Mouse (Mus musculus) limb, embryonic 11.5 days (tissue): Measurements from ENCODE around the gene 2010109A12Rik. TPM values are rescaled to one million over a fixed set of nuclear protein-coding genes. Genes with fewer than 3 reads are reported as not detected.

ENCODE experiments used
- ATAC-seq: fragments of 200-750 bp; cut with Nextera tagmentation; 2 replicates; pipeline ENCODE4 v1.8.0; 2017; ENCODE audit warnings: low read depth; ENCODE audit not compliant: insufficient number of reproducible peaks, low FRiP score, low TSS enrichment
- DNase-seq: peaks from one replicate; pipeline ENCODE4 v3.0.0-alpha.2; 2015; ENCODE audit warnings: low spot score
- H3K27ac ChIP-seq: fragments of 300-500 bp; sonication (generic); replicated peaks from 2 replicates; pipeline ENCODE4 v1.5.1; 2014; ENCODE audit warnings: low read depth, mild to moderate bottlenecking, low read length
- H3K27me3 ChIP-seq: fragments of 300-500 bp; sonication (generic); 2 replicates; pipeline ENCODE4 v1.6.1; 2014; ENCODE audit warnings: mild to moderate bottlenecking, low read length, mixed read lengths; ENCODE audit not compliant: control insufficient read depth, insufficient read depth
- H3K36me3 ChIP-seq: fragments of 300-500 bp; sonication (generic); 2 replicates; pipeline ENCODE4 v1.6.1; 2014; ENCODE audit warnings: mild to moderate bottlenecking, low read length, moderate library complexity, mixed read lengths; ENCODE audit not compliant: control insufficient read depth, insufficient read depth
- H3K4me1 ChIP-seq: fragments of 300-500 bp; sonication (generic); 2 replicates; pipeline ENCODE4 v1.6.1; 2014; ENCODE audit warnings: low read length, mixed read lengths; ENCODE audit not compliant: control insufficient read depth, insufficient read depth
- H3K4me2 ChIP-seq: fragments of 300-500 bp; sonication (generic); 2 replicates; pipeline ENCODE4 v1.6.1; 2014; ENCODE audit warnings: low read depth, mild to moderate bottlenecking, moderate library complexity; ENCODE audit not compliant: severe bottlenecking
- H3K4me3 ChIP-seq: fragments of 300-500 bp; sonication (generic); 2 replicates; pipeline ENCODE4 v1.5.1; 2014; ENCODE audit warnings: low read depth, low read length
- H3K9ac ChIP-seq: fragments of 300-500 bp; sonication (generic); 2 replicates; pipeline ENCODE4 v1.6.1; 2014; ENCODE audit warnings: mild to moderate bottlenecking, low read length
- H3K9me3 ChIP-seq: fragments of 300-500 bp; sonication (generic); 2 replicates; pipeline ENCODE4 v1.6.1; 2016; ENCODE audit warnings: low read length; ENCODE audit not compliant: control insufficient read depth
- WGBS: fragments of 180-500 bp; shearing (Covaris S2); extraction: QIAGEN DNeasy Blood & Tissue Kit; methylation state at CpG from one replicate; pipeline ENCODE4 v1.1.7; 2014; 5-methylcytosine and 5-hydroxymethylcytosine counted together
- polyA plus RNA-seq: library from polyadenylated mRNA; unstranded; fragments of >200 nt; fragmentation: Nextera tagmentation; extraction: Ambion mirVana; gene quantifications from 2 replicates; pipeline ENCODE4 v1.2.1, GENCODE M21; 2014

The 2010109A12Rik gene
- polyA plus RNA-seq, 1 experiment from 2014 or later, result 2.3 TPM

DNA sequence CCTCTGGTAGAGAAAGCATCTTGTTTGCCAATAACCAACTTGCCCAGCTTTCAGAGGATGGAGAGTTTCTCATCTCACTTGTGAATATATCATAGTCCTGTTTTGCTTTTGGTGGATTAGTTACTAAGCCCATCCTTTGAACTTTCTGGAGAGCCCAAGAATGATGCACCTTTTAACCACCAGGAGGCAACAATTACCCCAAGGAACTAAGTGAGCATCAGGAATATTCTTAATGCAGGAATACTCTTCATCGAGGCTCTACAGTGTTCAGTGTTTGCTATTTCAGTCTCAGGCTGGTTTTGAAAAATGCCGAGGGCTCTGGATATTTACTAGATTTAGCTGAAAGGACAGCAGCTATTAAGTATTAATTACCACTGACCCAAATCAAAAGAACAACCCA, 26.1 kb upstream of the 2010109A12Rik start:
- Histone ChIP-seq H3K9ac (no peak overlapping the region), H3K4me3 (no peak overlapping the region), H3K9me3 (no peaks in the 10 kb centered on the region), H3K36me3 (peaks cover 6% of the 10 kb centered on the region; the same call in 1 of the 2 replicates), H3K27ac (no peak overlapping the region), H3K4me1 (no peaks in the 10 kb centered on the region), H3K27me3 (no peaks in the 10 kb centered on the region), H3K4me2 (no peak overlapping the region)
- no peak for ATAC-seq
- WGBS, result 87% methylated on average over 2 of the region's 2 CpGs
- DNase-seq, result no peak

DNA sequence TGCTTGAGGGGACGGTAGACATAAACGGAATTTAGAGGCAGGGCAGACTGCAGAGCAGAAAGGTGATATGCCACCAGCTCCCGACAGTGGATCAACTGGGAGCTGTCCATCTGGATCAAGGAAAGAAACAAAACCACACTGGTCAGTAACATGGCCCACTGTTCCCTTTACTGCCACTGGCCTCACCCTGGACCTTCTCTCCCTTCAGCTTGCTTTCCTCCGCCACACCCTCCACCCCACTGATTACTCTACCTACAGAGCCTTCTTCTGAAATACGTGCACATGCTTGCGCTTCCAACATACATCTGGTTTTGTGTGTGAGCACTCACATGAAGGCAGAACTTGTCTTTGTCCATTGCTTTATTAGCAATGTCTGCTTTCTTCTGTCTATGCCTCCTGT, 23.0 kb upstream of the 2010109A12Rik start:
- peaks cover 14% of the 10 kb centered on the region; the same call in 1 of the 2 replicates for H3K36me3 ChIP-seq

DNA sequence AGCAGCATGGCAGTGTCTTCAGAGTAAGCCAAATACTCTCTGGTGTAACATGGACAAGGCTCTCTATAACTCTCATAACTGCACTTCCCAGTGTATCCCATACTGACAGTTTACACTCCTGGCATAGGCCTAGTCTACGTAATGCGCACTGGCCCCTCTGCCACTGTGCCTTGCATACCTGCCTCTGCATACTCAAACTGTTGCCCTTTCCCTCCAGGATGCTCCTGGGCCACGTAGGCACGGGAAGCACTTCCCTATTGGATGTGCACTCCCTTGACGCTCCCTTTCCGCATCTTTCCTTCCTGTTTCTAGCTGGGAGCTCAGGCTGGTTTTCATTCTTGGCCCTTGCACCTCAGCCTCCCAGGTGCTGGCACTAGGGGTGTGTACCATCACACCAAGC, 21.8 kb upstream of the 2010109A12Rik start:
- WGBS, result 93% methylated on average over 6 of the region's 6 CpGs
- Histone ChIP-seq H3K4me2 (no peak overlapping the region), H3K4me3 (no peak overlapping the region), H3K27ac (no peak overlapping the region), H3K9me3 (no peaks in the 10 kb centered on the region), H3K27me3 (no peaks in the 10 kb centered on the region), H3K4me1 (no peaks in the 10 kb centered on the region), H3K9ac (no peak overlapping the region), H3K36me3 (peaks cover 18% of the 10 kb centered on the region; the same call in 1 of the 2 replicates)
- ATAC-seq, result no peak
- no peak for DNase-seq

More for the DNA sequence above, 23.0 kb upstream of the 2010109A12Rik start:
- Histone ChIP-seq H3K9ac (no peak overlapping the region), H3K9me3 (no peaks in the 10 kb centered on the region), H3K27ac (no peak overlapping the region), H3K4me3 (no peak overlapping the region), H3K27me3 (no peaks in the 10 kb centered on the region), H3K4me1 (no peaks in the 10 kb centered on the region), H3K4me2 (no peak overlapping the region)
- DNase-seq (no peak), ATAC-seq (no peak)
- WGBS, result 88% methylated on average over 6 of the region's 6 CpGs

DNA sequence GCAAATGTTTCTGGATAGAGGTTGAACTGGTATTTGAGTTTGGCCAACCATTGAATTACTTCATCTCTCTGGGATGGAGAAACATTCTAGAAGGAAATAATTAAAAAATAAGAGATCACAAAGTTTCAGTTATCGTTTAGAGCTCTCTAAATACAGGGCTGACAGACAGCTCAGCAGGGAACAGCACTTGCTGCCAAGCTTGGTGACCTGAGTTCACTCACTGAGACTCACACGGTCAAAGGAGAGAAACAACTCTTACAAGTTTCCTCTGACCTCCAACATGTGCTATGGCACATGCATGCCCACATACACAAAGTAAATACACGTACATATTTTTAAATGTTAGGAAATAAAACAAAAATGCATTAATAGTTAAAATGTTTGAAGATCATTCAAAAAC, 16.7 kb upstream of the 2010109A12Rik start:
- no peak overlapping the region for H3K9ac ChIP-seq
- no peak for ATAC-seq
- H3K27ac ChIP-seq, result no peak overlapping the region
- DNase-seq, result no peak
- H3K4me3 ChIP-seq, result no peak overlapping the region
- H3K9me3 ChIP-seq, result no peaks in the 10 kb centered on the region
- H3K36me3 ChIP-seq, result peaks cover 15% of the 10 kb centered on the region; the same call in 1 of the 2 replicates
- WGBS, result 90% methylated on average over 3 of the region's 3 CpGs
- no peaks in the 10 kb centered on the region for H3K27me3 ChIP-seq
- H3K4me1 ChIP-seq, result no peaks in the 10 kb centered on the region
- no peak overlapping the region for H3K4me2 ChIP-seq

DNA sequence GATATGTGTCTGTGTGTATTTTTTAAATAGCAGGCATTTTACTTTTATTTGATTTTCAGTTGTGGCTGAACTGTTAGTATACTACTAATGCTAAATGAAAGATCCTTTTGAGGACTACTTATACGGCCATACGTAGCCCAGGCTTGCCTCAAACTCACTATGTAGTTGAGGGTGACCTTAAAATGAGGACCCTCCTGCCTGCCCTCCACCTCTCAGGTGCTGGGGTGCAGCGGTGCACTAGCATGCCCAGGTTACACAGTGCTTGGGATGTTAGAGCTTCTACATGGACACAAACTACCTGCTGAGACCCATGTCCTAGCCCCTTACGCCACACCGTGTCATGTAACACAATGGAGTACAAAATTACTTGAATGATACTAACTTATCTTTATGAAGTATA, 15.9 kb upstream of the 2010109A12Rik start:
- no peaks in the 10 kb centered on the region for H3K9me3 ChIP-seq
- no peak overlapping the region for H3K9ac ChIP-seq
- 93% methylated on average over 5 of the region's 5 CpGs for WGBS
- DNase-seq, result no peak
- peaks cover 15% of the 10 kb centered on the region; the same call in 1 of the 2 replicates for H3K36me3 ChIP-seq
- H3K27me3 ChIP-seq, result no peaks in the 10 kb centered on the region
- no peaks in the 10 kb centered on the region for H3K4me1 ChIP-seq
- H3K4me2 ChIP-seq, result no peak overlapping the region
- no peak overlapping the region for H3K27ac ChIP-seq
- ATAC-seq, result no peak
- no peak overlapping the region for H3K4me3 ChIP-seq

DNA sequence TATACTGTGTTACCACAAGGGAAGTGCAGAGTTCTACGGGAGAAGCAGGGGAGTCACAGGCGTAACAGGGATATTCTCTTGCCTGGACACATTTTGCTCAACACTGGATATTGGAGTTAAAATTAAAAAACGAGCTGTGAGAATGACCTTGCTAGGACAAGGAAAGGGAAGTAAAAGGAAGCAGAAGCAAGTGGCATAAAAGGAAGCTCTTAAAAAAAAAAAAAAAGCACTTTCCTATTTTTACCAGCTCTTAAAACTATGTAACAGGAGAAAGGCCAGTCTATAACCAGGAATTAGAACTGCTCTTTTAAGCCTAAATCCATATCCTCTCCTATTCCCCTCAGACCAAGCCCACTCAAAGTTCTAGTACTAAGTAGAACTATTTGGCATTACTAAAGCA, 8.1 kb upstream of the 2010109A12Rik start:
- ATAC-seq (no peak), DNase-seq (no peak)
- WGBS, result 88% methylated on average over 3 of the region's 3 CpGs
- Histone ChIP-seq H3K4me3 (no peak overlapping the region), H3K36me3 (peaks cover 5% of the 10 kb centered on the region; the same call in 1 of the 2 replicates), H3K4me1 (0 out of 2 replicates have a peak, but pooled peaks cover 2% of the 10 kb centered on the region), H3K9ac (no peak overlapping the region), H3K4me2 (no peak overlapping the region), H3K27me3 (no peaks in the 10 kb centered on the region), H3K9me3 (no peaks in the 10 kb centered on the region), H3K27ac (no peak overlapping the region)

DNA sequence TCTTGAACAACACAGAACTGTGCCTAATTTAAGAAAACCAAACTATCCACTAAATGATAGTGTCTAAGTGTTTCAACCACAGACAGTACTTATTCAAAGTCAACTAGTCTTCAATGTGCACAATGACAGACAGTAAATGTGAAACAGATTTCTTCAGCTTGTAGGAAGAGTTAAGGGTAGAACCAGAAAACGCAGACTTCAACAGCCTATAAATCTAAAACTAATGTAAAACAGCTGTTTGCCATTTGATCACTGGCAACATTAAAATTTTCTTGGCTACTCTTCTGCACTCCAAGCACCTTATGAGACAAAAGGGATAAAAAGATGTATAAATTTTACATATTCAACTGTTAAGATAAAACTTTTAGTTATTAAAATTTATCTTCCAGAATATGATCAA, 5.1 kb upstream of the 2010109A12Rik start:
- Histone ChIP-seq H3K4me2 (no peak overlapping the region), H3K4me1 (peaks cover 7% of the 10 kb centered on the region; the same call in 1 of the 2 replicates), H3K27ac (no peak overlapping the region), H3K9ac (no peak overlapping the region), H3K9me3 (no peaks in the 10 kb centered on the region), H3K4me3 (no peak overlapping the region), H3K27me3 (no peaks in the 10 kb centered on the region), H3K36me3 (peaks cover 5% of the 10 kb centered on the region; the same call in 1 of the 2 replicates)
- DNase-seq (no peak), ATAC-seq (no peak)
- 17% methylated on average over 1 of the region's 1 CpGs for WGBS

DNA sequence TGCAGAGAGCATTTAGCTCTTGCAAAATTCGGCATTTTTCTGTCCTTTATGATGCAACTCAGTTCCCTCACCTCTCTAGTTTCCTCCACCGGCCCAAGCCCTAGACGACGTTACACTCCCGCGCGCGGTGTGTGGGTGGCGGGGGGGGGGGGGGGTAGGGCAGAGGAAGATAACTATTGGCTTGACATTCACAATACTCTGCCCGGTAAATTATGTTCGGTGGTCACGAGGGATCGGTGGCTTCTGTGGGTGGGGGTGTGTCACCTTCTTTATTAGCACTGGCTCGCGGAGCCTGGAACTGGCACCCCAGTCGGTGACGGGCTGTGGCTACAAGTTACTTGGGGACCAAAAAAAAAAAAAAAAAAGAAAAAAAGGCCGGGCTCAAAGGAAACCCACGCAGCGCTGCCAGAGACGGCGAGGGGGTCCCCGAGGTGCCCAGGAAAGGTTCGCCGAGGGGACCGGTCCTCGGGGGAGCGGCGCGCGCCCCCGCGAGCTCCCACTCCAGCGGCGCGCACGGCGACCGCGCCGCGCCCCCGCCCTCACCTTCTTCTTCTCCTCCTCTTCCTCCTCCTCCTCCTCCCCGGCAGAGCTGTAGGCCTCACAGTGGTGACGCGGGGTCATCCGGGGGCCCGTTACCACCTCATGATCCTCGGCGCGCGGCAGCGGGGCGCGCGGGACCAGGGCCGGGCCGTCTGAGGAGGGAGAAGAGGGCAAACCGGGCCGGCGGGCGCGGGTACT, 778 bp upstream of the 2010109A12Rik start:
- peak overlapping the region; percentile 79 for H3K4me2 ChIP-seq
- peak; percentile 63 for ATAC-seq
- WGBS, result under 1% methylated on average over 51 of the region's 63 CpGs
- no peaks in the 10 kb centered on the region for H3K9me3 ChIP-seq
- peak; percentile 62 for DNase-seq
- no peaks in the 10 kb centered on the region for H3K36me3 ChIP-seq
- peaks cover 10% of the 10 kb centered on the region; the same call in 1 of the 2 replicates for H3K4me1 ChIP-seq
- H3K4me3 ChIP-seq, result peak overlapping the region; percentile 91
- H3K9ac ChIP-seq, result peak overlapping the region; percentile 93
- peak overlapping the region; percentile 87 for H3K27ac ChIP-seq
- no peaks in the 10 kb centered on the region for H3K27me3 ChIP-seq
